Mouse (Mus musculus) urinary bladder, postnatal 36 days (tissue): Measurements from ENCODE around the gene Ankrd12.
"Not testable (repeated sequence)": the region's sequence is repeated elsewhere in the genome, so short reads cannot be mapped to it uniquely, and the experiment has no call there.

ENCODE experiments used
- DNase-seq, 2 experiments: peaks; one replicate each; pipeline ENCODE4 v3.0.0; 2022; ENCODE audit warnings: low spot score in 2 of 2, mixed read lengths in 1 of 2

Ankrd12 gene

DNA sequence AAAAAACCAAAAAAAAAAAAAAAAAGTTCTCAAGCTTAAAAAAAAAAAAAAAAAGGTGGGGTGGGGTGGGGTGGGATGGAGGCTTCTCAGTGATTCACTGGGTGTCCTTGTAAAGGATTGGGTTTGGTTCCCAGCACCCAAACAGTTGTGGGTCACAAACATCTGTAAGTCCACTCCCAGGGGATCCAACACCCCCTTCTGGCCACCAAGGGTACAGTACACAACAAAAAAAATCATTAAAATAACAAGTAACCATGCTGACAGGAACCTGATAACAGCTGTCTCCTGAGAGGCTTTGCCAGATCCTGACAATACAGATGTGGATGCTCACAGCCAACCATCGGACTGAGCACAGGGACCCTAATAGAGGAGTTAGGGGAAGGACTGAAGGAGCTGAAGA is 7.6 kb upstream of the Ankrd12 start:
- no peak for DNase-seq

DNA sequence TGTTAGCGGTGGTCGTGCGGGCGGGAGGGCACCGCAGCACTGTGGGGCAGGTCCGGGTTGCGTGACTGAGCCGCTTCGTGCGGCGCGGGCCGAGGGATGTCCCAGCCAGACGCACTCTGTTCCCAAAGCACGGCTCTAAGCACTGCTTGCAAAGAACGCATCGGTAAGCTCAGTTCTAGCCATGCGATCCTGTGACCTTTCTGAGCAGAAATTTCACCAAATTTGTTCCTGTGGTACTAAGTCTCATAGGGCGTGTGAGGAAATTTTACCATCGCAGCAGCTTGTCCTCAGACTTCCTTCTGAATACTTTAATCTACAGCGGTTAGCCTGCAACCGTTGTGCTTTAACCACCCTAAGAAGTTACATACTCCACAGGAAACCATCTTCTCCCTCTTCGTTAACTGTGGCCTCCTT is 555 bp upstream of the Ankrd12 start:
- DNase-seq, result no peak

DNA sequence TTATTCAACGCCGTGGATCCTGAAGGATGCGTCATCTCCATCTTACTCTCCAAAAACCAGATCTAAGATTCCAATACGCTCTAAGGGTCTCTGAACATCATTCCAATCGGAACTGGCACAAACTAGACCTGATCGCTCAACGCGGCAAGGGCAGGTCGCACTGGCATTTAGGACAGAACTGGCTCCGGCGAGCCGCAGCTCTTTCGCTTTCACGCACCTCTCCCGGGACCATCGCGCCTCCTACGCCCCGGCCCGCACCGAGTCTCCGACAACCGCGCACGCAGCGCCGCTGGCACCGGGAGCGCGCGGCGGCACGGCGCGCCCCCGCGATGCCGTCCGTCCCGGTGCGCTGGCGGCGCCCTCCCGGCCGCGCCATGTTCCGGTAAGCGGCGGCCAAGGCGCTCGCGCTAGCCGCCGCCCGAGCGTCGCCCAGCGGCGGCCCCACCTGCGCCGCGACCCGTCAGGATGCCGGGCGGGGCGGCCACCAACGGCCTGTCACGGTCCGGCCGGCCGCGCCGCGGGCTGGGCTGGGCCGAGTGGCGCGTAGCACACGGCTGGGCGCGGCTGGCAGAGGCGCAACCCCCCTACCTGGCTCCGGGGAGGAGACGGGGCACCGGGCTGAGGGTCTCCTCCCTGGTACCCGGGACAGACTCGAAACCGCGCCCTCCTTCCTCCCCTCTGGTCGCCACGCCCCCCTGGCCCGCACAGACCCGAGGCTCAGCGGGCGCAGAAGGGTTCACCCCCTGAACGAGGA is 538 bp downstream of the Ankrd12 start:
- DNase-seq, result peak in 1 of 2 experiments; percentile 24

DNA sequence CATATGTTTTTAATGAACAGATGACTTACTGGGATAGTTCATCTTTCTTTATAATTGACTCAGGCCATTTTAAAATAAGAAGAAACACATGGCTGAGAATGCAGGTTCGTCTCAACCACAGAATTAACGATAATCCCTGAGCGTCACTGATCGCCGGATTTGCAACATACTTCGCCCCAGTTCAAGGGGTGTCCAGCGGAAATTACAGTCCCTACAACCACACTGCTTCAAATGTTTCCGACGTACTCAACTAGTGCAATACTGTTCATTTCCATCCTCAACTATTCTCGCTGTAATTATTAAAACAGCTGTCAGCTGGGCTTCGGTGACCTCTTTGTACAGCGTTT is 1.1 kb downstream of the Ankrd12 start:
- DNase-seq, result no peak

DNA sequence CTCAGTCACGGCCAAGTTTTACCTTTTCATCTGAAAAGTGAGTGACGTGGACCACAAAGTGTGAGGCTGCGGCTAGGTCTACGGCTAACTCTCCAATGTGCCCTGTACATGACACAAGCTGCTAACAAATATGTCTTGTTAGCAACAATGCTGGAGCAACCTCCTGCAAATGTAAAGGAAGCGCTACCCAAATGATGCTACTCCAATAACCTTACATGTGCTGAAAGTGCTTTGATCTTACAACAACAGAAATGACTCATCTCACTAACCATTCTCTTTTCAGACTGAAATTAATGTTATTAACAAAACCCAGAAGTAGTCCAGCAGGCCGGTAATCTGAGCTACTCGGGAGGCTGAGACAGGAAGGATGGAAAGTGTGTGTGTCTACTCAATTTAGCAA is 2.9 kb downstream of the Ankrd12 start:
- no peak for DNase-seq

DNA sequence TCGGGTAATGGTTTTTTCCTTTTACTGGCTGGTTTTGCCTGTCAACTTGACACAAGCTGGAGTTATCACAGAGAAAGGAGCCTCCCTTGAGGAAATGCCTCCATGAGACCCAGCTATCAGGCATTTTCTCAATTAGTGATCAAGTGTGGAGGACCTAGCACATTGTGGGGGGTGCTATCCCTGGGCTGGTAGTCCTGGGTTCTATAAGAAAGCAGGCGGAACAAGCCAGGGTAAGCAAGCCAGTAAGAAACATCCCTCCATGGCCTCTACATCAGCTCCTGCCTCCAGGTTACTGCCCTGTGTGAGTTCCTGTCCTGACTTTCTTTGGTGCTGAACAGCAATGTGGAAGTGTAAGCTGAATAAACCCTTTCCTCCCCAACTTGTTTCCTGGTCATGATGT is 7.9 kb downstream of the Ankrd12 start:
- DNase-seq, result not testable (repeated sequence)

DNA sequence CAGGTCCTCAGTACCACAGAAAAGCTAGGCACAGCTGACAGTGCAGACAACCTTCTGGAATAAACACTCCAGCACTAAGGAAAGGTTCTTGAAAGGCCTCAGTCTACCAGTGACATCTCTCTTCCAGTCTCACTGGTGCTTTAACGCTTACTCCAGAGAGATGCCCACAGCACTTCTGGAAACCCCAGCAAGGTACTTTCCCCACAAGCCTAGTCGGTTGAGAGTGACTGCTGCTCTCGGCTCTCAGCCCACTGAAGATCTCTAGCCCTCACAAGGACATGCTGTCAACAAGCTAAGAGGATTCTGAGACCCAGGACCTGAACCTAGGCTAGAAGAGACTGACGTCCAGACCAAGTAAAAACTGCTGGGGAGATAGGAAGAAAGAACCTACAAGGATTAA is 11.8 kb downstream of the Ankrd12 start:
- DNase-seq, result no peak

DNA sequence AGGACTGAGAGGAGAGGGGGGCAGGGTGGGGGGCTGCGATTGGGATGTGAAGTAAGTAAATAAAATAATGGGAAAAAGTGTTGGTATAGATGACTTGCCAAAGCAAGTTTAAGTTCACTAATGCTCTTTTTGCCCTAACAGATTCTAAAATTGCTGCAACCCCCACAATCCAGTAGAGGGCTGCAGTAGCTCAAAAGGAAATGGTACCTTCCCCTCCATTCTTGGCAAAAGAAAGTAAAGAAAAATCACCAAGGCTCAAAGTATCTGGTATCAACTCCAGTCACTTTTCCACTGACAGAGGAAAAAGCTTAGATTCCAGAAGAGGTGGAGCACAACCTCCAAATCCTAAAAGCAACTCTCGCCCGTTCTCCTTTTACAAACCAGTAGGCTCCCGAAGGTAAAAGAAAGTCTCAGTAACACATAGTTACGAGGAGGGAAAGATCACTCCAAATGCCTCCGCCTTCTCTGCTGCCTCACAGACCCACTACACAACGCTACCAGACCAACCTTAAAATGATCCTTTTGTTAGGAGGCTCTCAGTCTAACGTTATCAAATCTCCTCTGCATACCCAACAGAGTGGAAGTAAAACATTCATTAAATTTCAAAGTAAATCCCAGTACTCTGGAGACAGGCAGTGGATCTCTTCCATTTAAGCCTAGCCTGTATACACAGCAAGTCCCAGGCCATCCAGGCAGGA is 15.5 kb downstream of the Ankrd12 start:
- no peak for DNase-seq

DNA sequence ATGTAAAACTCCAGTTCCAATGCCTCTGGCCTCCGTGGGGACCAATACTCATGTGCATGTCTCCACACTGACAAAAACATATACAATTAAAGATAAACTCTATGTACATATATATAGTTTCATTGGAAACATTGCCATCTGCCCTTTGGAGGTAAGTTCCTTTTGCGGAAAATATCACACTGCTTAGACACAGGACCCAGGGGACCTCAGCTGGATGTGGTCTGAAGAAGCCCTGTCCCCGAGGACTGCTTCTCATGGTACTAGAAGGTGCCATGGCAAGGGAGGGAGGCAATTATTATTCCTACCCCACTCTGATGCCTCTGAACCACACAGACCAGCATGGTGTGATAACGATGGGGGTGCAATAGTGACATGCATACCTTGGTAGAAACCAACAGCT is 18.7 kb downstream of the Ankrd12 start:
- no peak for DNase-seq

DNA sequence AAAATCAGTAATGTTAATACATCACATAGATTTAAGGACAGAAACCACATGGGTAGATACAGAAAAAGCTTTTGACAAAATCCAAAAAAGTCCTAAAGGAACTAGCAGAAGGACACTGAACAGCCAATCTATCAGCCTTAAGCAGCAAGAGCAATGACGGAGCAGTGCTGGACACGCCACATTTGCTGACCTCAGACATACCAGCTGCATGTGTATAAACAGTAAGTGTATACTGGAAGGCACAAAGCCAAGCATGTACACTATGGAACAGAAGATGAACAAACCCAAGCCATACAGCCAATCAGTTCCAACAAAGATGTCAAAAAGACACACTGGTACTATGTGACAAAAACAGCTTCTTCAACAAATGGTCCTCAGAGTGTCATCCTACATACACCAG is 19.7 kb downstream of the Ankrd12 start:
- no peak for DNase-seq

DNA sequence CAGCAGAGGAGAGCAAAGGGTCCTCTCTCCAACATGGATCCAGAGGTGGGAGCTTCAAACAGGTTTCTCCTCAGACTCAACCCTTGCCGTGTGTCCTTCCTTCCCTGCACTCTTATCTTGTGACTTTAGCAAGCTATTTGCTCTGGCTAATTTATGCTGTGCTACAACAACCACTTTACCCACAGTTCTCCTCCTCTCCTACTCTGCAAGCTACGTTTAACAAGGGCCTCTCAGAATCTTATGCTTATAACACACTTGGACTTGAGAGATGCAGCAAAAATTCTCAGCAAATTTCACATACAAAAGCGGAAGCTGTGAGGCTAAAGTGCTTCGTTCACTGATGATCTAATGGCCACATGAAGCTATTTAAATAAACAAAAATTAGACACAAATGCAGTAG is 23.5 kb downstream of the Ankrd12 start:
- no peak for DNase-seq

DNA sequence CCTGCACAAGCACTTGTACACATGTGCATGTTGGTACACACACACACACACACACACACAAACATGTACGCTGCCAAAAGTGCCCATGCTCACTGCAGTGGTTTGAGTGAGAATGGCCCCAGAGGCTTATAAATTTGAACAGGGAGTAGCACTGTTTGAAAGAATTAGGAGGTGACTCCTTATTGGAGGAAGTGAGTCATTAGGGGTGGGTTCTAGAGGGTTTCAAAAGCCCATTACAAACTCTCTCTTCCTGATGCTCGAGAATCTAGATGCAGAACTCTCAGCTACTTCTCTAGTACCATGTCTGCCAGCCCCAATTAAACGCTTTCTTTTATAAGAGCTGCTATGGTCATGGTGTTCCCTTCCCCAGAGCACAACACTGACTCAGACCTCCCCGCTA is 28.1 kb downstream of the Ankrd12 start:
- DNase-seq, result no peak

DNA sequence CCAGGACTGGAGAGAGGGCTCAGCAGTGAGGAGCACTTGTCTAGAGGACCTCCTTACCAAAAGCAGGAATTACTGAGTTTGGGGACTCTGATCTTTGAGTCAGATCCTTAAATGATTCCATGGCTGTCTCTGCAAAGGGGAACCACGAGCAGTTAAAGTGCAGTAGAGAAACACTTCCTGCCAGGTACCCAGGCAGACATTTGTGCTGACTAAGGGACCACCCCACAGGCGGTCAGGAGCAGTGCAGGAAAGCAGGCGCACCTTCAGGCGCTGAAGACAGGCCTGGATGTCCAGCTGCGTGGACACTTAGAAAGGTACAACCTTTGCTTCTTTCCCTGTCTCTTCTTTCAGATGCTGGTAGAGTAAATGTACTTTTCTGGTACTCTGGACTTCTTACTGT is 28.7 kb downstream of the Ankrd12 start:
- DNase-seq, result no peak

DNA sequence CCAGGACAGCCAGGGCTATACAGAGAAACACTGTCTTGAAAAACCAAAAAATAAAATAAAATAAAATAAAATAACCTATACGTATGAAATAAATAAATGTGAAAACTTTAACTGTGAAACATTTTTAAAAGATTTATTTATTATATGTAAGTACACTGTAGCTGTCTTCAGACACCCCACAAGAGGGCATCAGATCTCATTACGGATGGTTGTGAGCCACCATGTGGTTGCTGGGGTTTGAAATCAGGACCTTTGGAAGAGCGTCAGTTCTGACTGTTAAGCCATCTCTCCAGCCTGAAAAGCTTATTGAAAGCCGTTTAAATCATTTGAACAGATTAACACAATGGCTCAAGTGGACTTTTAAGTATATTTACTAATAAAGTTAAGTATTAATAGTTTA is 33.2 kb downstream of the Ankrd12 start:
- DNase-seq, result not testable (repeated sequence)

DNA sequence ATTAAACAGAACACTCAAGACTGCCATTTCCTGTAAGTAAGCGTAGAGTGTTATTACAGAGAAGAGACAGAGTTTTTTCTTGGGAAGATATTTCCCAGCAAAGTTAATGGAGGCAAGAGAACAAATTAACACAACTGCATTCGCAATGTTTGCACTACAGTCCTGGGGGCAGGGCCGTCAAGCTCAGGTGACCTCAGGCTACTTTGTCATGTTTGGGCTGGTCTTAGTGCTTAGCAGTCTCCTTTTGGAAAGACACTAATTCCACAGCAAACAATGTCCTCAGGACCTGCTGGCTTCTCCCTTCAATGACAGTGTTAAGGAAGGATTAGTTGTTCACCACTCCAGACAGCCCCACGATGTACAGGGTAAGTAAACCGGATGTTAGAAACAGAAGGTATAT is 35.9 kb downstream of the Ankrd12 start:
- DNase-seq, result no peak

DNA sequence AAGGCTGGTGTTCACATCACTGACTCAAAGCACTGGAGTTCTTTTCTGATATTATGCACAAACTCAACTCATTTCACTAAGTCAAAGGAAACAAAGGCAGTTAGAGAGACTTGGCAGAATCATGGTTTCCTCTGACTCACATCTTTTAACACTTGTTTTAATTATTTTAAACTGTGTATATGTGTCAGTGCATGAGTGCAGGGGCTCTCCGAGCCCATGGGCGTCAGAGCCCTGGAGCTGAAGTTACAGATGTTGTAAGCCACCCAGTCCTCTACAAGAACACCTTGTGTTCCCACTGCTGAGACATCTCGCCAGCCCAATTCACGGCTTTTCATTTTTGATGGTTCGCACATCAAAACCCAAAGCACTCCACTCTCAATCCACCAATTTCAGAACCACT is 43.6 kb downstream of the Ankrd12 start:
- DNase-seq, result no peak

DNA sequence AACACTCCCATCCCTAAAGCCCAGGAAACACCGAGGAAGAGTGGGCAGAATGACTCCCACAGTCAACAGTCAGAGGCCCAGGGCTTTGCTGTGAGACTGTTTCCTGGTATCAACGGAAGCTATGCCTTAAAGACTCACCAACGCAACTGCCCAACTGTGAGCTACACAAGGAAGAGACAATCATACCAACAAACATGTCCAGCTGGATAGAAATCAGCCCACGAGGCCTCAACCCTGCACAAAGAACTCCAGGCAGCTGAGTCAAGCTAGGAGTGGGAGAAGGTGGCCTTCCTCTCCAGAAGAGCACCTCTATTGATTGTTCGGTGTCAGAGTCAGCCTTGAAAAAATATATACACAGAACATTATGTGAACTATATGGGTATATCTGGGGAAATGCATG is 44.9 kb downstream of the Ankrd12 start:
- no peak for DNase-seq

DNA sequence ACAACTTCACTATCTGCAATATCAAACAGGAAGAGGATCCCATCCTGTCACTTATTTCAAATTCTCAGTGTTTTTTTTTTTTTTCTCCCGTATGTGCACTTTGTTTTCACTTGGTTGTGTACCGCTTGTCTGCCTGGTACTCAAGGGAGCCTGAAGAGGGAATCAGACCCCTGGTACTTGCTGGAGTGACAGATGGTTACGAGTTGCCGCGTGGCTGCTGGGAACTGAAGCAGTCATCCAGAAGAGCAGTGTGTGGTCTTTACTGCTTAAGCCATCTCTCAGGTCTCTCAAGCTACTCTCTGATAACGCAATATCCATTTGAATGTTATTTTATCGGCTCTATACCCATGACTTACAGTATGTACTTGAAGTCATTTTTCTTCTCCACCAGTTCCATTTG is 52.7 kb downstream of the Ankrd12 start:
- DNase-seq, result no peak

DNA sequence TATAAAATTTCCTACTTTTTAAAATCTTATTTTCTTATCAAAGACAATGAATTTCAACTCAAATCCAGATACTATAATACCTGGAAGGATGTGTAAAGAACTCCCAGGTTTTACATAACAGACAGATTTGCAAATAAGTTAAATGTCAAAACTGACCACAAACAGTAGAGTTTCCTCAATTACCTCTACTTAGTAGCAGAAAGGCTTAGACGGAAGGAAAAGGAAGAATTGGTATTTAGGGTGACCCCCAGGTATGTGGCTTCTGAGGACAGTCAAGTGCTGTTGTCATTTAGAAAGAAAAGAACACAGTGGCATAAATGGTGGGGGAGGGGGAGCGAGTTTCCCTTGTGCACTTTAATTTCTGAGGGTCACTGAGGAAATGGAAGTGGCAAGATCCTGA is 65.1 kb downstream of the Ankrd12 start:
- no peak for DNase-seq

DNA sequence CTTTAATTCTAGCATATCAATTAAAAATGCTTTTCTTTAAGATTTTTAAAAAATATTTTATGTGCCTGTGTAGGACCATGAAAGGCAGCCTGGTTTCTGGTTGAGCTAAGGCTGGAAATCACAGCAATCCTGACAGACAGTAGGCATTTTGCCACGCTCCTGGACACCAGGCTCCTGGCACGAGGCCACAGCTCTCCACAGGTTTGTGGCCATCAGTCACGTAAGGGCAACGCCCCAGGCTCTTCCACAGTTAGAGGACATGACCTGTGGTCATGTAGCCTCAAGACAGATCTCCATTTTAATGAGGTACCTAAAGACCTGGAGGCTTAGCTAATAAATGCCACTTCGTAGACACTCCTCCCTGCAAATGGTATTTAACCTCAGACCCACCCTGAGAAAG is 69.0 kb downstream of the Ankrd12 start:
- no peak for DNase-seq

DNA sequence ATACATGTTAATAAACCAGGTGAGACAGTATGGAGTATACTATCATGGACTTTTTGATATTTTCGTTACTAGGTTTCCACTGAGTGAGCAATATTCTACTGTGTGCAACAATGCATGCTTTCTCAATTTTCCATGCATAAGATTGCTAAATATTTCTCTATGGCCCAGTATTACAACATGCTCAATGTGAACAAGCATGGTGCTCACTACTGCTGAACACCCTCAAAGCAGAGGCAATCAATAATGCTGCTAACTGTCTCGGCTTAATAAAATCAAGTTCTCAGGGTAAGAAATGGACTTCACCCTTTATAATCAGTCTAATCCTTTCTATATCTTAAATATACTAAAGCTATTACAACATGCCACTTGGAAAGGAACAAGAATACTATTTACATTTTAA is 69.4 kb downstream of the Ankrd12 start:
- DNase-seq, result no peak

DNA sequence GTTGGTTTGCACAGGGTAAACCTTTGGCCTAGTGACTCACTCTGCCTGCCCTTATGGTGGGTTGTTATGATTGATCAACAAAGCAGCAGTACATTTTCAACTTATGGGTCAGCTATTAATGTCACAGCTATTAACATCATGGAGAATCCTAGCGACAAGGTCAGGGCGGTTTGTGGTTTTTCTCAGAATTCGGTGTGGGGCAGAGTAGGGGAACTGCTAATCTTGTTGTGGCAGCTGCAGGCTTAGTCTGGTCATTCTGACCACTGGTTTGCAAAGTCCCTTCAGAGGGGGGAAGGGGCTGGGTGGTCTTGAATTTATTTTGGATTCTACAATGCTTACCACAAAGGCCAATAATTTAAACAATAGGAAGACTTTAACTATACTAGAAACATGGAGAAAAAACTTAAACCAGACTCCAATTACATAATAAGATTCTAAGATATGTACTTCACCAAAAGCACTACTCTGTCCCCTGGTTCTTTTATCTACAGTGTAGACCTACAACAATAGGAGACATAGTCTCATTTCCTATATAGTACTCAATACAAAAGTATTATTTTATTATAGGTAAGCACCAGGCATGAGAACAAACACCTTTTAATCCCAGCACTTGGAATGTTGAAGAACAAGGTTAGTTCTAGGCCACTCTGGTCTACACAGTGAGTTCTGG is 88.6 kb downstream of the Ankrd12 start:
- no peak for DNase-seq

DNA sequence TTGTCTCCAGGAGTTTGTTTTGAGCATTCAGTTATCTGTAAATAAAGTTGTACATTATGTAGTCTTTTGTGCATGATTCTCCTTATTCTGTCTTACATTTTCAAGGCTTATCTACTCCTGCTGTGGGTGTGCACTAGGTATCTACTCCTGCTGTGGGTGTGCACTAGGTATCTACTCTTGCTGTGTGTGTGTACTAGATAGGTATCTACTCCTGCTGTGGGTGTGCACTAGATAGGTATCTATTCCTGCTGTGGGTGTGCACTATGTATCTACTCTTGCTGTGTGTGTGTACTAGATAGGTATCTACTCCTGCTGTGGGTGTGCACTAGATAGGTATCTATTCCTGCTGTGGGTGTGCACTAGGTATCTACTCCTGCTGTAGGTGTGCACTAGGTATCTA is 100.2 kb downstream of the Ankrd12 start:
- DNase-seq, result not testable (repeated sequence)
